Mouse (Mus musculus): ENCODE data around the gene Rnf144b. TPM values are rescaled to one million over a fixed set of nuclear protein-coding genes. Genes with fewer than 3 reads are reported as not detected.

Rnf144b gene
- polyA plus RNA-seq, 1 experiment from 2014 or later = 33.3 TPM

DNA sequence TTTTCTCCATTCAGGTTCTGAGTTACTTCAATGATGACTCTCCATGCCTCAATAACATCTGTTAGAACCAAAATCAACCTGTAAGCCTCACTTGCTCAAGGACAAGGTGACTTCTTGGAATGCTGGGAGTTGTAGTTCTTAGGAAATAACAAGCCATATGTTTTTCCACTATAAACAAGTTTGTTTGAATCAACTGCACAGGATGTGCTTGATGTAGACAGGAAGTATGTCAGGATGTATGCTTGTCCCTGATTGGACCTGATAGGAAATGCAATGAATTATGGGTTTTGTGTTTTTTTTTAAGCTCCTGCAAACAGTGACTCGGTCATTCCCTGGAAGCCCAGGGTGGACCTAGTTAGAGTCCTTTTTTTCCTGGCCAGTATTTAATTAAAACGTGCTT is 139.5 kb downstream of the Rnf144b start:
- H3K4me3 ChIP-seq (ENCODE audit: inconsistent target) = no peak overlapping the region
- H3K27ac ChIP-seq = no peak overlapping the region
- H3K79me2 ChIP-seq (ENCODE audit: inconsistent target) = no peaks in the 10 kb centered on the region
- WGBS (ENCODE audit: missing documents) = 14% methylated on average over 2 of the region's 2 CpGs
- H3K36me3 ChIP-seq (ENCODE audit: inconsistent target) = no peaks in the 10 kb centered on the region

DNA sequence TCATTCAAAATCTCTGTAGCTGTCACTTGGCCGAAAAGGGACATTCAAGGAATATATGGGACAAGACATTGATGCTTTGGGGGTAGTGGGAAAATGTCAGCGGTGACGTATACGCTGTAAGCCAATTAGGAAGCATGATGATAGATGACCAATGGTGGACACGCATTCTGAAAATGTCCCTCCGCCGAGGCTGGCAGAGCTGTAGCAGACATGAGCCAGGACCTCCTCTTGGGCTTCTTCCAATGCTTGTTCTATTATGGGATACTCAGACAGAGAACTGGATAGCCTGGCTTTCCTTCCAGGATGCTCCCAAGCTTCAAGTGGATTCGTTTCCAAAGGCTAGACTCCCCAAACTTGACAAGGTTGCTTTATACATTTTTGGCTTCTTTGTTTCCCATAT is 141.9 kb downstream of the Rnf144b start:
- 94% methylated on average over 8 of the region's 8 CpGs for WGBS (ENCODE audit: missing documents)
- Histone ChIP-seq H3K36me3 (ENCODE audit: inconsistent target) (no peaks in the 10 kb centered on the region), H3K79me2 (ENCODE audit: inconsistent target) (no peaks in the 10 kb centered on the region), H3K4me3 (ENCODE audit: inconsistent target) (no peak overlapping the region), H3K27ac (no peak overlapping the region)

DNA sequence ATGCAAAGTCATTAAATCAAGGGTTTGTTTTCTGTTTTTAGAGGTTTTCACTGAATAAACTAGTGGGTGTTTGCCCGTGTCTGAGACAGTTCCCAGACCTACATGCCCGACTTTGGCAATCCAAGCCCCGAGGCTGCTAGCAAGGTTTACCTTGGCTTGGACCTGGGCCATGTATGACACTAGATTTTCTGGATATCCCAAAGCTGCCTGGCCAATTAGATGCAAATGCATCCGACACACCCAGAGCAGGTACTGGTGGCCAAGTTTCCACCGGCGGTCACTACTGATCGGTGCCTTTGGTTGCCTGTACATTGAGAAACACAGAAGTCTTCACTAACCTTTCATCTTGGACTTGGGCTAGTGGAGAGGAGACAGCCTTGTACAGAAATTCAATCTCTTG is 144.0 kb downstream of the Rnf144b start:
- 96% methylated on average over 7 of the region's 7 CpGs for WGBS (ENCODE audit: missing documents)
- Histone ChIP-seq H3K36me3 (ENCODE audit: inconsistent target) (no peaks in the 10 kb centered on the region), H3K4me3 (ENCODE audit: inconsistent target) (no peak overlapping the region), H3K27ac (no peak overlapping the region), H3K79me2 (ENCODE audit: inconsistent target) (no peaks in the 10 kb centered on the region)

DNA sequence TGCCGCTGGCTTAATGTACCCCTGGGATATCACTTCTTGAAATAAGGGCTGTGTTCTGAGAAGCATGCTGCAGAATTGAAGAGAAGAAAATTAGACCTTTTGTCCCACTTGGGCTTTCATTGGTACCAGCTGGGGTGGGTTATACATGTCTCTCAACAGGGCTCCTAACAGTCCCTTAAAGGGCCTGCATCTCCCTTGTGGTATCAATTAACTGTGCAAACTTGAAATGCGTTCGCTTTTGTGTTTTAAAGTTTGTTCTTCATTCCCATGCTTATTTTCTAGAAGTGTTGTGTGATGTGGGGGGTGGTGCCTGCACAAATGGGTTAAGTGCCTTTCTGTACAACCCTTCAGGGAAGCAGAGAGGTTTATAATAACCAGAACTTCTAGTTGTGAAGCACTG is 145.8 kb downstream of the Rnf144b start:
- no peak overlapping the region for H3K4me3 ChIP-seq (ENCODE audit: inconsistent target)
- no peaks in the 10 kb centered on the region for H3K79me2 ChIP-seq (ENCODE audit: inconsistent target)
- no peaks in the 10 kb centered on the region for H3K36me3 ChIP-seq (ENCODE audit: inconsistent target)
- 98% methylated on average over 3 of the region's 3 CpGs for WGBS (ENCODE audit: missing documents)
- H3K27ac ChIP-seq = no peak overlapping the region

DNA sequence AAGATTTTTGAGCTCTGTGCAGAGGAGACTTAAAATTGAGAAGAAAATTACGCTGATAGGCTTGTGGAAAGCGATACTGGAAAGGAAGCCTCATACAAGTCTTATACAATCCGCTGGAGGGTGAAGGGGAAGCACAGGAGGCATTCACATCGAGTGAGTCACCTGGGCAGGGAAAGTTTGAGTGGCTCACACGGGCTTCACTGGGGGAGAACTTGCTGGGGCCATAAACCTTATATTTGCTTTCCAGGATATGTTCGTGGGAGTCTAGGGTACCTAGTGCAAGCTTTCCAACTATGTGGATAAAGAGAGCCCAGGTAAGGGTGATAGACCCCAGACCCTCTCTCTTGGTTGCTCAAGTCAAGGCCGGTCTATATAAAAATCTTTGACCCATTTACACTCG is 150.5 kb downstream of the Rnf144b start:
- WGBS (ENCODE audit: missing documents) = 14% methylated on average over 7 of the region's 8 CpGs
- Histone ChIP-seq H3K27ac (no peak overlapping the region), H3K4me3 (ENCODE audit: inconsistent target) (no peak overlapping the region), H3K36me3 (ENCODE audit: inconsistent target) (no peaks in the 10 kb centered on the region), H3K79me2 (ENCODE audit: inconsistent target) (no peaks in the 10 kb centered on the region)

- H3K79me2 ChIP-seq (ENCODE audit: inconsistent target) = no peaks in the 10 kb centered on the region
- no peak overlapping the region for H3K27ac ChIP-seq
- no peaks in the 10 kb centered on the region for H3K36me3 ChIP-seq (ENCODE audit: inconsistent target)
- 26% methylated on average over 11 of the region's 11 CpGs for WGBS (ENCODE audit: missing documents)
- no peak overlapping the region for H3K4me3 ChIP-seq (ENCODE audit: inconsistent target)
Observed at GRCm38 (mm10) chr13:47273487-47273886, 151.0 kb downstream of the Rnf144b start.

- 91% methylated on average over 2 of the region's 3 CpGs for WGBS (ENCODE audit: missing documents)
- Histone ChIP-seq H3K27ac (no peak overlapping the region), H3K4me3 (ENCODE audit: inconsistent target) (no peak overlapping the region)
Observed at GRCm38 (mm10) chr13:47274139-47274538, 151.7 kb downstream of the Rnf144b start.

DNA sequence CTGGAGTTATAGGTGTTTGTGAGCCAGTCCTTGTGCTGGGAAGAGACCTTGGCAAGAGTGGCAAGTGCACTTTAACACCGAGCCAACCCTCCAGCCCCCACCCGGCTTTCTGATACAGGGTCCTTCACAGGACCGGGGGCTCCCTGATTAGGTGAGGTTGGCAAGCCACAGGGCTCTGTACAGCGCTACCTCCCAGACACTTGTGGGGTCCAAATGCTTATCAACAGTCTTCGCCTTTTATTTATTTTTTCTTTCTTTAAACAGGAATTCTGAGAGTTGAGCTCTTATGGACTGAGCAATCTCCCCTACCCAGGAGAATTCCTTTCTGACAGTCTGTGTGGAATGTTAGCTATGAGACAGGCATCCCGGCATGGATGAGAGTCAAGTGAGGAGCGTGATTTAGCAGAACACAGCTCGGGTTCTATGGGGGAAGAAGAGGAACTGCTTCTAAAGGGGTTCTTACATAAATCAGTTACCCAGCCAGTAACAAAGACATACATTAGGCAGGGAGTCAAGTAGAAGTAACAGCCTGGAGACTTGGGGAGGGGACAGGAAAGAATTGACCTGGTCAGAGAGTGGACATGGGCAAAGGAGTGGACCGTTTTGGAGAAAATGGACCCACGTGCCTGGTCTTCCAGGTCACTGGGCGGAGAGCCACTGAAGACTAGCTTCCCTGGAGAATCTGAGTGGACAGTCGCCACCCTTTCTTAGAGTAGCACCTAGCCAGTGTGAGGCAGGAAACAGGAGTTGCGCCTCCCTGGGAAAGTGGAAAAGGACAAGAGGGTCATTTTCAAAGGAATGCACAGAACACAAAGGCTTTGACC is 154.8 kb downstream of the Rnf144b start:
- 47% methylated on average over 13 of the region's 13 CpGs for WGBS (ENCODE audit: missing documents)
- Histone ChIP-seq H3K27ac (no peak overlapping the region), H3K4me3 (ENCODE audit: inconsistent target) (no peak overlapping the region), H3K36me3 (ENCODE audit: inconsistent target) (no peaks in the 10 kb centered on the region), H3K79me2 (ENCODE audit: inconsistent target) (no peaks in the 10 kb centered on the region)

More at GRCm38 (mm10) chr13:47274139-47274538, 151.7 kb downstream of the Rnf144b start:
- no peaks in the 10 kb centered on the region for H3K79me2 ChIP-seq (ENCODE audit: inconsistent target)
- no peaks in the 10 kb centered on the region for H3K36me3 ChIP-seq (ENCODE audit: inconsistent target)

GRCm38 (mm10) chr13:47277824-47278290 is 155.4 kb downstream of the Rnf144b start:
- H3K79me2 ChIP-seq (ENCODE audit: inconsistent target) = no peaks in the 10 kb centered on the region
- H3K4me3 ChIP-seq (ENCODE audit: inconsistent target) = no peak overlapping the region
- H3K27ac ChIP-seq = no peak overlapping the region
- no peaks in the 10 kb centered on the region for H3K36me3 ChIP-seq (ENCODE audit: inconsistent target)
- 55% methylated on average over 5 of the region's 5 CpGs for WGBS (ENCODE audit: missing documents)

DNA sequence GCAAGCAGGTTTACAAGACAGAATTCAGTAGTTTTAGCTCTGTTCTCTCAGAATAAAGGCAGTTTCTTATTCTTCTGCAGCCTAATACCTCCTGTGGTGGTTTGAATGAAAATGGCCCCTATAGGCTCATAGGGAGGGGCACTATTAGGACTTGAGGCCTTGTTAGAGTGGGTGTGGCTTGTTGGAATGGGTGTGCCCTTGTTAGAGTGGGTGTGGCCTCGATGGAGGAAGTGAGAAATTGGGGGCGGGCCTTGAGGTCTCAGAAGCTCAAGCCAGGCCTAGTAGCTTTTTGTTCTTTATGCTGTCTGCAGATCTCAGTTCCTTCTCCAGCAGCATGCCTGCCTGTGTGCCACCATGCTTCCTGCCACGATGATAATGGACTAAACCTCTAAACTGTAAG is 159.8 kb downstream of the Rnf144b start:
- Histone ChIP-seq H3K36me3 (ENCODE audit: inconsistent target) (no peaks in the 10 kb centered on the region), H3K4me3 (ENCODE audit: inconsistent target) (no peak overlapping the region), H3K27ac (no peak overlapping the region), H3K79me2 (ENCODE audit: inconsistent target) (no peaks in the 10 kb centered on the region)
- WGBS (ENCODE audit: missing documents) = 56% methylated on average over 3 of the region's 3 CpGs

GRCm38 (mm10) chr13:47288449-47288848 is 166.0 kb downstream of the Rnf144b start:
- no peaks in the 10 kb centered on the region for H3K36me3 ChIP-seq (ENCODE audit: inconsistent target)
- WGBS (ENCODE audit: missing documents) = 50% methylated on average over 4 of the region's 4 CpGs
- H3K79me2 ChIP-seq (ENCODE audit: inconsistent target) = no peaks in the 10 kb centered on the region
- no peak overlapping the region for H3K4me3 ChIP-seq (ENCODE audit: inconsistent target)
- H3K27ac ChIP-seq = no peak overlapping the region

DNA sequence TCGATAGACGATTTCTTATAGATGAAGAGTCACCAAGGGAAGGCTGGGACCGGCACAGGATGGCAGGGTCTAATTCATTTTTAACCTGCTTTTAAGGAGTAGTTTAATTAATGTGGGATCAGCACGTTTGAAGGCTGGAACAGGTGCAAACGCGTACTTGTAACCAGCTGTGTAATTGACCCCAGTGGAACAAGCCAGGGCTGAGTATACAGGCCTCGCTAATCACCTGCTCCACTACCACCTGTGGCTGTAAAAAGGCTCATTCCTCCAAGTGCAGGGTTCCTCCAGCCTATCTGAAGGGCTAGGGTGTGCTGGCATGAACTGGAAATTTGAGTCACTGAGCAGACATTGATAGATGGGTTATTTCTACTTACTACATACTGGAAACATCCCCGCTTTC is 174.0 kb downstream of the Rnf144b start:
- 95% methylated on average over 8 of the region's 8 CpGs for WGBS (ENCODE audit: missing documents)
- Histone ChIP-seq H3K4me3 (ENCODE audit: inconsistent target) (no peak overlapping the region), H3K36me3 (ENCODE audit: inconsistent target) (no peaks in the 10 kb centered on the region), H3K27ac (no peak overlapping the region), H3K79me2 (ENCODE audit: inconsistent target) (no peaks in the 10 kb centered on the region)

Other genes starting within 250 kb of the Rnf144b start
- gene Kif13a, start 192.8 kb upstream of the Rnf144b start, polyA plus RNA-seq (2018) = 14.0 to 19.7 TPM (median 18.0 TPM) in 3 replicates
- 1.5 to 3.3 TPM (median 1.6 TPM) in 3 replicates for gene Nhlrc1, start 107.8 kb upstream of the Rnf144b start, polyA plus RNA-seq (2018)
- gene Kdm1b, start 79.2 kb upstream of the Rnf144b start, polyA plus RNA-seq (2018) = 7.2 to 10.2 TPM (median 8.4 TPM) in 3 replicates
- 2.7 to 3.9 TPM (median 3.6 TPM) in 3 replicates for gene Tpmt, start 77.9 kb upstream of the Rnf144b start, polyA plus RNA-seq (2018)
- gene Dek, start 16.5 kb upstream of the Rnf144b start, polyA plus RNA-seq (2018) = 137 to 145 TPM (median 138 TPM) in 3 replicates